Mouse (Mus musculus) embryonic fibroblast, embryonic 13.5 days (primary cell): Measurements from ENCODE around the gene Sema4b.

Source experiments
- CTCF ChIP-seq: IDR thresholded peaks from 2 replicates; pipeline ENCODE4 v1.5.1; 2011; ENCODE audit warnings: mild to moderate bottlenecking, control low read depth, low read length, moderate library complexity, borderline replicate concordance; ENCODE audit not compliant: insufficient read depth
- POLR2A ChIP-seq: IDR thresholded peaks from 2 replicates; pipeline ENCODE4 v1.6.1; 2011; ENCODE audit warnings: low read depth, mild to moderate bottlenecking, control low read depth, low read length, moderate library complexity

DNA sequence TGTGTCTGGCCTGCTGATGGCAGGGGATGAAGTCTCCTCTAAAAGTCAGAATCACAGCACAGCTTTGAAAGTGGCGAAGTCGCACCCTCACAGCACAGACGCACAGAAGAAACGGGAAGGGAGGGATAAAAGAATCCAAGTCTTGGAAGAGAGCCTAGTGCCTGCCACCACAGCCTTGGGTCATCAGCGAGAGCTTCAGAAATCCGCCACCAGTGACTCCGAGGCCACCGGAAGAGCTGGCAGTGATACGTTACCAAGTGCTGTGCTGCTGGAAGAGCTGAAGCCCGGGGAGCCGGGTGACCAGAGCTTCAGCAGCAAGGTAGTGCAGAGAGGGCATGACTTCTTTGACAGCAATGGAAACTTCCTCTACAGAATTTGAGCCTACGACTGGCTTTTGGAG, 78.0 kb downstream of the Sema4b start:
- no peak for TF ChIP-seq CTCF
- TF ChIP-seq POLR2A, result no peak
